Mouse (Mus musculus) ovary, postnatal 14 days (tissue): ENCODE measurements at regions not wholly inside any gene's neighbourhood (a gene's known extent, or its start where the extent isn't known, plus 50 kb on each side); places are given as distances from the start of the nearest gene placed in this dataset.
A peak's percentile ranks its signal among the peaks of the same experiment; 100 is the strongest.

Experiments used
- DNase-seq: peaks from one replicate; pipeline ENCODE4 v3.0.0; 2022; ENCODE audit warnings: low spot score

DNA sequence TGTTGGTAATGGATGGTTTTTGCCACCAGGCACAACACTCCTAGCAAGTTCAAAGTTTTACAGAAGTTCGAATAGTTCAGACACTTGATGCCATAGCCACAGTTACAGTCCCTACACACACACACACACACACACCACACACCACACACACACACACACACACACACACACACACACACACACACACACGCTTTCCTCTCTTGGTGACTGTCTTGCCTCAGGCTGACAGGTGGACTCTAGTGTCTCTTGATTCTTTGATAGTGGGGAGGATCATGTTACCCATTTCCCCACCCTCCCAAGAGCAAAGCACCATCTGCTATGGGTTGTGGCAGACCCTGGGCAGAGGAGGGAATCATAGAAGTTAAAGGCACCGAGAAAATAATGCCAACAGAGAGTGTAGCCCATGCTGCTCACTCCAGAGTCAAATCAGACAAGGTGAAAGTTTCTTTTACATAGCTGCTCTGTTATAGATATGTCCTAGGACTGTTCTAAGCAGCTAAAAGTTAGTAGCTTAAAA lies 75.9 kb downstream of the Klhl25 start:
- no peak for DNase-seq

DNA sequence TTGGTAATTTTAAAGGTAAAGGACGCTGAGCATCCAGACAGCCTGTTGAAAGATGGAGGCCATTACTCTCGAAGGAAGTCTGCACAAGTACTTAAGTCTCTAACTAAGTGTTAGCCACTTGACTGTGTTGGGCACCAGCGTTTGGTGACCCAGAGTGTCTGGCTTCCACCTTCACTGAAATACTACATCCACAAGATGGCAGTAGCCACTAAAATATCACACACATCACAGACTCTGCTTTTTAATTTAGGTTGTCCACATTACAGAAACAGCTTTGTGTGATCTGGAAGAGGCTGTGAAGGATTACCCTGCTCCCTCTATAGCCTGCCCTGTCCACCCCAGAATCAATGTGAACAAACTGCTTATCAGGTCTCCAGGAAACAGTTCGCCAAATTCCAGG lies 79.4 kb downstream of the Klhl25 start:
- DNase-seq, result peak; percentile 23

GRCm38 (mm10) chr7:75943844-75944243 lies 95.7 kb downstream of the Klhl25 start:
- no peak for DNase-seq

DNA sequence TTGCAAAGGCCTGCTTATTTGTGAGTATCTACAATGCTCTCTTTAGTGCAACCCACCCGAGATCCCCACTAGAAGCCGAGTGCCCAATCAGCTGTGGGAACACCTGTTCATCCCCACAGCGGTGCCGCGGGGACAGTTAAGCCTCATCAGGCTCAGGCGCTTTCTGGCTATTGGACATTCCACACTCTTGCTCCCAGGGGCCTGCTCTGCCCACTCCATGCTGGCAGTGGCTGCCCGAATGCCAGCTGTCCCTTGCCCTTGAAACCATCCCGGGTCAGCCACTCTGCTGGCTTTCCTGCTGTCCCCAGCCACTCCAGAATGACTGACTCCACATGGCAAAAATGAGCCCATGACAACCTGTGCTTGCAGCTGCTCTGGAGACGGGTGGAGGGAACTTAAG lies 107.6 kb downstream of the Klhl25 start:
- DNase-seq, result no peak

- no peak for DNase-seq
Observed at GRCm38 (mm10) chr7:75957366-75957765, 109.3 kb downstream of the Klhl25 start.

- DNase-seq, result no peak
Observed at GRCm38 (mm10) chr7:75959903-75960620, 112.0 kb downstream of the Klhl25 start.

- no peak for DNase-seq
Observed at GRCm38 (mm10) chr7:75968177-75968576, 120.1 kb downstream of the Klhl25 start.

DNA sequence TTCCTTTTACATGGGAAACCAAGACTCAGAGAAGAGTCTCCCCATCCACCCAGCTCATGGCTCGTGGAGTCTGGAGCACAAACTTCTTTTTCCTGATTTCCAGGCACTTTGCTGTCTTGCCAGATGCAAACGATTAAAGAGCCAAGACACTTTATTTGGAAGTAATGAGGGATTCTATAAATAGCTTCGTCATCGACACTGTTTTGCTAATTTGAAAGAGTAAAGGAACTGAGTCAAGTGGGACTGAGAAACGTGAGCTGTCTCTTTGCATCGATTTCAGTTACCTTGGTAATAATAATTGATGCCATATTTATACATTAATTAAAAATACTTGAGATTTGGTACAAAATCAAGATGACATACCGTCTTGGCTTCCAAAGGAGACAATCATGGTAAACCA lies 122.8 kb downstream of the Klhl25 start:
- no peak for DNase-seq

DNA sequence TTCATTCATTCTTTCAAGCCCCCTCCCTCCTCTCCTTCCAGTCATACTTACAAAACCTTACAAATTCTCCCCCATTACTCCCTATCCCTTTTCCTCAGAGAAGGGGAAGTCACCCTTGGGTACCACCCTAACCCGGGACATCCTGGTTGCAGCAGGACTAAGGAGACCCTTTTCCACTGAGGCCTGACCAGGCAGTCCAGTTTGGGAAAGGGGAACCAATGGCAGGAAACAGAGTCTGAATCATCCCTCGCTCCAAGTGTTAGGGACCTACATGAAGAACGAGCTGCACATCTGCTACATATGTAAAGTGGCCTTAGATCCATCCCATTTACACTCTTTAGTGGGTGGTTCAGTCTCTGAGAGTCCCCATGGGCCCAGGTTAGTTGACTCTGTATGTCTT lies 123.6 kb downstream of the Klhl25 start:
- no peak for DNase-seq

DNA sequence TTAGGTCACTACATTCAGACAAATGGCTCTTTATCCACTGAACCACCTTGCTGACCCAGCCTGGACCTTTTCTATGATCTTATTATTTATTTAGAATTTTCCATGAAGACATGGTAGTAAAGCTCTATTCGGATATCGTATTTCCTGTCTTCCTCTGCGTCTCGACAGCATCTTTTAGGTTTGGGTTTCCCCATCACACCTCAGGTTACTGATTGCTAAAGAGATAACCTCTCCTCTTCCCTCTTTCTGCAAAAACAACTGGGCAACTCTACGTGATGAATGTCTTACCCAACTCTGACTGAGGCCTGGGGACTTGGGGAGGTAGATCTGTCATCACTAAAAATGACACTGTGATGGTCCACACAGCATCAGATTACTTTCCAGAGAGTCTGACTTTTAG lies 133.4 kb downstream of the Klhl25 start:
- DNase-seq, result no peak

DNA sequence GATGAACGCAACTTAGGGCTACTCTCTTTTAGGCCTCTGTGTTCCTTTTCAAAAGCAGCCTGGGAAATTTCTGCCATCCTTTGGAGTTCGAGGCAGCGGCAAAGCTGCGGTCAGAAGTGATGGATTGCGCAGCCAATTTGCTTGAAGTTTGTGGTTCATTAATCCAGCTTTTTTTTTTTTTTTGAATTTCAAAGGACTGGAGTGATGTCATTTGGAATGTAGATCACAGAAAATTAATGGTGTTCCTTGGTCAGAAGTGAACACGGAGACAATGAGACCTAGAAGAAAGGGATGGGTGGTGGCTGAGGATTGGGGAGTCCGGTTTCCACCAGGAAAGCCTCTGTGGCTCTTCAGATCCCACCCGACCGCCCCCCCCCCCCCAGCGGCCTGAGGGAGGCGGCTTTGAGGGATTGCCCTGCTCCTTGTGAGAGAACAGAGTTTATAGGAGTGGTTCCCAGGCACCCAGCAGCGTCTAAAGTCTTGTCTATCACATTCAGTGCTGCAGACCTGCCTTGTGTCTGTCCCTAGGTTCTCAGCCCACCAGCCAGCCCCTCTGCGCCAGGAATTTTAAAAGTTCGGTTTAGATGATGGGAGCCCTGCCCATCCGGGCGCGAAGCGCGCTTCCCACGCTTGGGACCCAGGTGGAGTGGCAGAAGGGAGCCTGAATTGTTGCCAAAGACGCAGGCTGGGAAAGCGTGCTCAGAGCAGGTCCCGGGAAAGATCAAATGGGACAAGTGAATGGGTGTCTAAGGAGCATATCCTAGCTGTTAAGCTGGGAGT lies 135.1 kb downstream of the Klhl25 start:
- DNase-seq, result peak; percentile 22

- no peak for DNase-seq
Observed at GRCm38 (mm10) chr7:75983809-75984171, 135.7 kb downstream of the Klhl25 start.

- no peak for DNase-seq
Observed at GRCm38 (mm10) chr7:75998853-75999252, 150.7 kb downstream of the Klhl25 start.

DNA sequence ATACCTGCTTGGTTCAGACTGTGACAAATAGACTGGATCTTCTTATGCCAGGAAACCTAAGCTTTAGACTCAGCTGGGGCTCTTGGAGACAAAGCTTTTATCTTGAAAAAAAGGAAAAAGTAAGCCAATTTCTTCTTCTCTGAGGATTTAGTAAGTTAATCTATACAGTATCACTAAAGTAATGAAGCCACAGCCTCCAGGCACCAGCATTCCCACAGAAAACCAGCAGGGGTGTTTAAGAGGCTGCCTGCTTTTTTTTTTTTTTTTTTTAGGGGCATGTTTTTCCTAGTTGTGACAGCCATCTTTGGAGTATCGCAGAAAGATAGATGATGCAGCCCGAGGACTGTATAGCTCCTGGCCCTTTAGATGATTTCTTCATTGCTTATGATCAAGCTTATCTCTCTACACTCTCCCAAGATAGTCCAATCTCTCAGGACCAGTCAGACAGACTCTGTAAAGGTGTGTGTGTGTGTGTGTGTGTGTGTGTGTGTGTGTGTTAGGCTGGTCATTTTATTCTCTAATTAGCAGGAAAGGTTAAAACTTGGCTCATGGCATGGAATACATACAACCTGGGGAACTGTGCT lies 151.3 kb downstream of the Klhl25 start:
- DNase-seq, result no peak

DNA sequence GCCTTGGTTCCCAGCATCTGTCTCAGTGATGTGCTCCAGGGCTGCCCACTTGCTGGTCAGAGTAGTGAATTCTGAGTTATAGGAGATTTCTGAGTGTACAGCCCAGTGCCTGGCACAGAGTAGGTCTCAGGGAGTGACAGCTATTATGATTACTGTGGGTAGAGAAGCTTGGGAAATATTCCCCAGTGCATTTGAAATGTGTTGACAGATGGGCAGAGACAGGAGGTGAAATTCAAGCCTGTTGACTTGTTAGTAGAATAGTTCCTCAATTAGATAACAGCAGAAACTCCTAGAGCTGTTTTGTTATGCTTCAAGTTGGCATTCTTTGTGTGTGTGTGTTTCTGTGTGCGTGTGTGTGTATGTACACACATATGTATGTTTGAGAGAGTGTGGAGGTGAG lies 152.9 kb downstream of the Klhl25 start:
- no peak for DNase-seq

- DNase-seq, result no peak
Observed at GRCm38 (mm10) chr7:76008226-76008625, 160.1 kb downstream of the Klhl25 start.

GRCm38 (mm10) chr7:76047743-76048142 lies 181.9 kb upstream of the Agbl1 start:
- no peak for DNase-seq

GRCm38 (mm10) chr7:76049342-76049741 lies 180.3 kb upstream of the Agbl1 start:
- no peak for DNase-seq

GRCm38 (mm10) chr7:76053843-76054242 lies 175.8 kb upstream of the Agbl1 start:
- no peak for DNase-seq

DNA sequence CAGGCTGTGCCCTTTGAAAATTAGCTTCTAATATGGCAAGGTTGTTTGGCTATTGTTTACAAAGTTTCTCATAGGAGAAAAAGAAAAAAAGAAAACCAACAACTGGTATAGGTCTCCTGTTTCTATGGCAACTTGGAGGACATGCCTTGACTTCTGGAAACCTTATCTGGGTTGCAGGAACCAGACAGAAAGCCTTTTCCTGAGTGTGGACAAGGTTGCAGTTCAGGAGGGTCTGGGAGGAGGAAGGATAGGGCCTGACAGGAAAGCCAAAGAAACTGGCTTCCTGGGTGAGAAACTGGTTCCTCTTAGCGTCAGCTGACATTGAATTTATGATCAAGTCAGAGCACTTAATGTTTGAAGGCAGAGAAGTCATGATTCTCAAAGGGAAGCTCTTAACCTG lies 130.5 kb upstream of the Agbl1 start:
- no peak for DNase-seq

DNA sequence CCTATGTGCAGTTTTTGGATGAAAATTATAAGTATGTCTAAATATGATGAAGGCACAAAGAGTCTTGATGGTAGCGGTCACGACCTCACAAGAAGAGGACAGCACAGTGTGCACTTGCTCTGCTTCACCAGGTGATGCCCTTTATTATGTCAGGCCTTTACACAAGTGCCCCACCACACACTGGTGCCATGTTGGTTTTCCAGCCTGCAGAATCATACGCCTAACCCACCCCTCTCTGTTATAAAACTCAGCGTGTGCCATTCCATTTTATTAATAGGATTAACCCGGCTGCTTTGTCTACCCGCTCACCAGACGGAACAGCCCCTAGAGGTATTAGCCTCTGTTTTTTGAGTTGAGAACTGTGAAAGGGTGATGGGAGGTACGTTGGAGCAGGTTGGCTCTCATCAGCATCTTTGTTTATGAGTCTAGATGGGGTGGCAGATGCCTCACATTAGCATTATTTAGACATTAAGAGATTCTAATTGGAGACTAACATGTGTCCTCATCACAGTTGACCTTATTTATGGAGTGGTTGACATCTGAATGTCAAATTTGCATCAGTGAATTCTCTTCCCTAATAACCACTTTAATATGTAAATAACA lies 108.3 kb upstream of the Agbl1 start:
- DNase-seq, result no peak

- DNase-seq, result no peak
Observed at GRCm38 (mm10) chr7:76127641-76128111, 102.0 kb upstream of the Agbl1 start.

DNA sequence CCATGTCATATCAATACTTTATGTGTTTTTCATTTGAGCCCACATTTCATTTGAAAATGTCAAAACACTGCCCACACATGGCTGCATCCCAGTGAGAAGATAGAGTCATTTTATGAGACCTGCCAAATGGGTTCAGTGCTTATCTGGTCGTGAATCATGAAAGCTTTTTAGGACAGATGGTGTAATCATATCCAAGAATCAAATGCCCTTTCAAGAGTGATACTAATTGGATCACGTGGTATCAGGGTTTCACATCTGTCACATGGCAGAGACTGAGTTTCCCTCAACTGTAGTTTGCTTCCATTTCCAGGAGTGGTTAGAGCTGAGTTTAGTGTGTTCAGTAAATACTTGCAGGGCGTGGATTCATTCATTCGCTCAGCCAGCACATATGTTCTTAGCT lies 87.2 kb upstream of the Agbl1 start:
- DNase-seq, result no peak
